Mouse (Mus musculus) kidney, adult 2 months (tissue): ENCODE data around the gene Bloc1s1.

Source experiments
- CTCF ChIP-seq: fragments of 200-500 bp; conservative IDR thresholded peaks from 2 replicates; pipeline ENCODE4 v1.5.1; 2011; ENCODE audit warnings: low read depth, mild to moderate bottlenecking, control low read depth, low read length, moderate library complexity, mixed read lengths; ENCODE audit not compliant: insufficient read depth, insufficient read length
- POLR2A ChIP-seq: fragments of 200-500 bp; IDR thresholded peaks from one replicate; pipeline ENCODE4 v1.6.1; 2011; ENCODE audit warnings: low read depth, low read length, control low read depth

DNA sequence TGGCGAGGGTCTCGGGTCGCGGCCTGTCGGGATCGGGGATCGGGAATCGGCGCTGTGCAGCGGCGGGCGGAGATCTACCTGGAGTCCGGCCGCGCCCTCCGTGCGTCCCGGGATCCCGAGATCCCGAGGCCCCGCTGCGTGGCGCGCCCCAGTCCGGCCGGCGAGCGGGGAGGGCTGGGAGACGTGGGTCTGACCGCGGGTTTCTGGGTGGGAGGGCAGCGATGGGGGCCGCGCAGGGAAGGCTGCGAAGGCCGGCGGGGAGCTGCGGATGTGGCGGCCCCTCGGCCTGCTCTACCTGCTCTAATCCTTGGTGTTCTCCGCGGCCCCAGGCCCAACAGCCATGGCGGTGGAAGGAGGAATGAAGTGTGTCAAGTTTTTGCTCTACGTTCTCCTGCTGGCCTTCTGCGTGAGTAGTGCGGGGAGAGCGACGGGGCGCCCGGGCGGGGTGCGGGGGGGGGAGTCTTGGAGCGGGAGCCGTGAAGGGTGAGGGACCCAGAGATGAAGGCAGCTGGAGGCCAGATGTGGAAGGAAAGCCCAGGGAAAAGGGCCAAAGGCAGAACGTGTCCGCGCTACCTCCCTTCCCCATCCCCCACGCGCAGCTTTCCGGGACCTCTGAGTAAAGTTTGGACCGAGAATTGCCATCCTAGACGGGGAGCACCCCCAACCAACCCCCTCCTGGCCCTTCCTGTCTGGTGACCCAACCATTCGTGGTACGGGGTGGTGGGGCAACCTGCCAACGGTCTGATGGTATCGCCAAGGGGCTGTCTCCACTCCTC lies 13.6 kb downstream of the Bloc1s1 start:
- TF ChIP-seq POLR2A: no peak
- TF ChIP-seq CTCF: no peak
